Mouse (Mus musculus) kidney, adult 2 months (tissue): ENCODE measurements around the gene Itih5. TPM values are rescaled to one million over a fixed set of nuclear protein-coding genes. Genes with fewer than 3 reads are reported as not detected.
A peak's percentile ranks its signal among the peaks of the same experiment; 100 is the strongest.

Experiments
- DNase-seq: peaks from one replicate; pipeline ENCODE4 v3.0.0; 2021
- H3K27ac ChIP-seq: fragments of 200-500 bp; 2 replicates; pipeline ENCODE4 v1.5.1; 2012; ENCODE audit warnings: low read depth, low read length, control low read depth, inconsistent platforms; ENCODE audit not compliant: insufficient read depth
- H3K27me3 ChIP-seq: fragments of 200-500 bp; replicated peaks from 2 replicates; pipeline ENCODE4 v1.6.1; 2012; ENCODE audit warnings: mild to moderate bottlenecking, moderate library complexity, low read length, inconsistent platforms; ENCODE audit not compliant: control insufficient read depth, insufficient read depth
- H3K36me3 ChIP-seq: fragments of 200-500 bp; 2 replicates; pipeline ENCODE4 v1.6.1; 2012; ENCODE audit warnings: mild to moderate bottlenecking, moderate library complexity, low read length, inconsistent platforms; ENCODE audit not compliant: control insufficient read depth, insufficient read depth
- H3K4me1 ChIP-seq: fragments of 200-500 bp; 2 replicates; pipeline ENCODE4 v1.6.1; 2011; ENCODE audit warnings: low read length; ENCODE audit not compliant: control insufficient read depth, insufficient read depth
- H3K4me3 ChIP-seq: fragments of 200-500 bp; 2 replicates; pipeline ENCODE4 v1.5.1; 2011; ENCODE audit warnings: mild to moderate bottlenecking, low read depth, low read length, control low read depth; ENCODE audit not compliant: insufficient read depth
- CTCF ChIP-seq: fragments of 200-500 bp; conservative IDR thresholded peaks from 2 replicates; pipeline ENCODE4 v1.5.1; 2011; ENCODE audit warnings: low read depth, mild to moderate bottlenecking, control low read depth, low read length, moderate library complexity, mixed read lengths; ENCODE audit not compliant: insufficient read depth, insufficient read length
- POLR2A ChIP-seq: fragments of 200-500 bp; IDR thresholded peaks from one replicate; pipeline ENCODE4 v1.6.1; 2011; ENCODE audit warnings: low read depth, low read length, control low read depth
- WGBS: fragments of 180-500 bp; shearing (Covaris S2); methylation state at CpG from one replicate; pipeline ENCODE4 v1.1.7; 2018; 5-methylcytosine and 5-hydroxymethylcytosine counted together
- polyA plus RNA-seq: library from polyadenylated mRNA; depleted of rRNA; stranded (reverse); fragments of >200 nt; gene quantifications from 2 replicates; pipeline ENCODE4 v1.2.3, GENCODE M21; 2012; rRNA removed

Gene Itih5
- polyA plus RNA-seq = 14.0 and 14.1 TPM in 2 replicates

- no peak for TF ChIP-seq CTCF
- TF ChIP-seq POLR2A = no peak
Measured at GRCm38 (mm10) chr2:10153201-10154075, at the start of gene Itih5. Gene Itih5 (plus strand): TSS chr2:10153571.

GRCm38 (mm10) chr2:10108535-10109189 lies 44.7 kb upstream of the Itih5 start:
- WGBS = 56% methylated on average over 6 of the region's 6 CpGs
- Histone ChIP-seq H3K27me3 (no peaks in the 10 kb centered on the region), H3K4me3 (no peak overlapping the region), H3K36me3 (no peaks in the 10 kb centered on the region), H3K4me1 (no peaks in the 10 kb centered on the region), H3K27ac (no peak overlapping the region)
- DNase-seq = no peak
- TF ChIP-seq CTCF = no peak
- TF ChIP-seq POLR2A = no peak

More at GRCm38 (mm10) chr2:10153201-10154075, at the start of gene Itih5:
- H3K36me3 ChIP-seq = no peaks in the 10 kb centered on the region
- no peak within 1 kb of the TSS for H3K27ac ChIP-seq
- WGBS = 7% methylated on average over 27 of the region's 27 CpGs
- peak; percentile 77 for DNase-seq
- peaks cover 15% of the 10 kb centered on the region for H3K4me1 ChIP-seq
- H3K4me3 ChIP-seq = peak within 1 kb of the TSS; percentile 50
- no peaks in the 10 kb centered on the region for H3K27me3 ChIP-seq

GRCm38 (mm10) chr2:10118751-10119150 lies 34.6 kb upstream of the Itih5 start:
- no peak overlapping the region for H3K4me3 ChIP-seq
- no peaks in the 10 kb centered on the region for H3K36me3 ChIP-seq
- H3K4me1 ChIP-seq = no peaks in the 10 kb centered on the region
- WGBS = 51% methylated on average over 1 of the region's 1 CpGs
- DNase-seq = no peak
- no peak overlapping the region for H3K27ac ChIP-seq
- TF ChIP-seq POLR2A = no peak
- H3K27me3 ChIP-seq = no peaks in the 10 kb centered on the region

GRCm38 (mm10) chr2:10119276-10119675 lies 34.1 kb upstream of the Itih5 start:
- TF ChIP-seq POLR2A (no peak), CTCF (no peak)
- H3K36me3 ChIP-seq = no peaks in the 10 kb centered on the region
- no peak overlapping the region for H3K27ac ChIP-seq
- no peak for DNase-seq
- H3K27me3 ChIP-seq = no peaks in the 10 kb centered on the region
- 64% methylated on average over 8 of the region's 8 CpGs for WGBS
- H3K4me3 ChIP-seq = no peak overlapping the region
- no peaks in the 10 kb centered on the region for H3K4me1 ChIP-seq

- no peak for TF ChIP-seq CTCF
- no peak for TF ChIP-seq POLR2A
- Histone ChIP-seq H3K27ac (no peak overlapping the region), H3K4me3 (no peak overlapping the region), H3K36me3 (no peaks in the 10 kb centered on the region), H3K4me1 (no peaks in the 10 kb centered on the region), H3K27me3 (no peaks in the 10 kb centered on the region)
- 57% methylated on average over 3 of the region's 3 CpGs for WGBS
- no peak for DNase-seq
Measured at GRCm38 (mm10) chr2:10121826-10122225, 31.5 kb upstream of the Itih5 start.

GRCm38 (mm10) chr2:10126122-10126521 lies 27.2 kb upstream of the Itih5 start:
- H3K4me3 ChIP-seq = no peak overlapping the region
- no peaks in the 10 kb centered on the region for H3K36me3 ChIP-seq
- H3K4me1 ChIP-seq = no peaks in the 10 kb centered on the region; the same call in 1 of the 2 replicates
- WGBS = 85% methylated on average over 4 of the region's 4 CpGs
- DNase-seq = peak; percentile 25
- no peaks in the 10 kb centered on the region for H3K27me3 ChIP-seq
- H3K27ac ChIP-seq = no peak overlapping the region; the same call in 1 of the 2 replicates
- TF ChIP-seq CTCF (no peak), POLR2A (no peak)

- no peak overlapping the region for H3K27ac ChIP-seq
Measured at GRCm38 (mm10) chr2:10127471-10127870, 25.9 kb upstream of the Itih5 start.

More at GRCm38 (mm10) chr2:10127471-10127870, 25.9 kb upstream of the Itih5 start:
- Histone ChIP-seq H3K27me3 (no peaks in the 10 kb centered on the region), H3K4me1 (no peaks in the 10 kb centered on the region; the same call in 1 of the 2 replicates), H3K4me3 (no peak overlapping the region), H3K36me3 (no peaks in the 10 kb centered on the region)
- DNase-seq = no peak
- no peak for TF ChIP-seq CTCF
- TF ChIP-seq POLR2A = no peak
- WGBS = 86% methylated on average over 5 of the region's 5 CpGs
